Mouse (Mus musculus) stomach, embryonic 14.5 days (tissue): Measurements from ENCODE around the gene Man1b1. TPM values are rescaled to one million over a fixed set of nuclear protein-coding genes. Genes with fewer than 3 reads are reported as not detected.

Experiments used
- ATAC-seq: fragments of 200-750 bp; cut with Nextera tagmentation; 2 replicates; pipeline ENCODE4 v1.8.0; 2017; ENCODE audit warnings: low read depth, moderate TSS enrichment; ENCODE audit not compliant: insufficient number of reproducible peaks, insufficient read depth, low FRiP score
- H3K27ac ChIP-seq: fragments of 300-500 bp; sonication (generic); 2 replicates; pipeline ENCODE4 v1.5.1; 2014; ENCODE audit warnings: mild to moderate bottlenecking, low read length, moderate library complexity, mixed read lengths
- H3K27me3 ChIP-seq: fragments of 300-500 bp; sonication (generic); 2 replicates; pipeline ENCODE4 v1.6.1; 2014; ENCODE audit warnings: low read length, control low read depth, mixed read lengths; ENCODE audit not compliant: control insufficient read depth, insufficient read depth
- H3K36me3 ChIP-seq: fragments of 300-500 bp; sonication (generic); 2 replicates; pipeline ENCODE4 v1.6.1; 2014; ENCODE audit warnings: mild to moderate bottlenecking, control low read depth, low read length, moderate library complexity, mixed read lengths; ENCODE audit not compliant: control insufficient read depth, insufficient read depth
- H3K4me1 ChIP-seq: fragments of 300-500 bp; sonication (generic); 2 replicates; pipeline ENCODE4 v1.6.1; 2014; ENCODE audit warnings: low read length, control low read depth, mixed read lengths; ENCODE audit not compliant: control insufficient read depth, insufficient read depth
- H3K4me2 ChIP-seq: fragments of 300-500 bp; sonication (generic); replicated peaks from 2 replicates; pipeline ENCODE4 v1.6.1; 2014; ENCODE audit warnings: low read depth, low read length, control low read depth
- H3K4me3 ChIP-seq: fragments of 300-500 bp; sonication (generic); 2 replicates; pipeline ENCODE4 v1.5.1; 2014; ENCODE audit warnings: low read depth, low read length, control low read depth
- H3K9ac ChIP-seq: fragments of 300-500 bp; sonication (generic); replicated peaks from 2 replicates; pipeline ENCODE4 v1.6.1; 2014; ENCODE audit warnings: low read depth, mild to moderate bottlenecking, control low read depth, low read length, moderate library complexity, mixed read lengths
- H3K9me3 ChIP-seq: fragments of 300-500 bp; sonication (generic); 2 replicates; pipeline ENCODE4 v1.6.1; 2016; ENCODE audit warnings: low read depth, low read length, control low read depth; ENCODE audit not compliant: control insufficient read depth
- WGBS: fragments of 180-500 bp; shearing (Covaris S2); extraction: QIAGEN DNeasy Blood & Tissue Kit; methylation state at CpG from one replicate; pipeline ENCODE4 v1.1.7; 2014; 5-methylcytosine and 5-hydroxymethylcytosine counted together
- polyA plus RNA-seq: library from polyadenylated mRNA; unstranded; fragments of >200 nt; fragmentation: Nextera tagmentation; extraction: Ambion mirVana; gene quantifications from 2 replicates; pipeline ENCODE4 v1.2.1, GENCODE M21; 2014

Gene Man1b1
- polyA plus RNA-seq, 1 experiment from 2014 or later: 111 TPM

DNA sequence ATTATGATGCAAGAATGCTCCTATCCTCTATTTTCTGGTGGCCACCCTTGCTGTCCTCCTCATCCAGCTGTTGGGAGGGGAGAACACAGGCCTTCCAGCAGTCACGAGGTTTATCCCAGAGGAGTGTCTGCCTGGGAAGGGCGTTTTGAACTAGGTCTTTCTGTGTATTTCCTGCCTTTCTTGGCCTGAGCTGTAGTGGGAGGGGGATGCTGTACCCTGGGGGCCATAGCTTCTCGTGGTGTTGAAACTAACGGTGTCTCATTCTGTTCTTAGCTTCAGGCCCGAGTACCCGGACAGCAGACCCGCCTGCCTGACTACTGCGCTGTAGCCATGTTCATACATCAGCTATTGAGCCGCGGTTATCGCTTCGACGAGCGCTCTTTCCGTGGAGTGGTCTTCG lies 68.2 kb downstream of the Man1b1 start:
- H3K9me3 ChIP-seq: no peaks in the 10 kb centered on the region
- no peak for ATAC-seq
- no peak overlapping the region for H3K27ac ChIP-seq
- no peaks in the 10 kb centered on the region for H3K36me3 ChIP-seq
- H3K27me3 ChIP-seq: peaks cover 25% of the 10 kb centered on the region
- H3K9ac ChIP-seq: no peak overlapping the region
- H3K4me2 ChIP-seq: peak overlapping the region; percentile 18; the same call in 1 of the 2 replicates
- peaks cover 15% of the 10 kb centered on the region for H3K4me1 ChIP-seq
- no peak overlapping the region; the same call in 1 of the 2 replicates for H3K4me3 ChIP-seq
- WGBS: 24% methylated on average over 16 of the region's 16 CpGs

DNA sequence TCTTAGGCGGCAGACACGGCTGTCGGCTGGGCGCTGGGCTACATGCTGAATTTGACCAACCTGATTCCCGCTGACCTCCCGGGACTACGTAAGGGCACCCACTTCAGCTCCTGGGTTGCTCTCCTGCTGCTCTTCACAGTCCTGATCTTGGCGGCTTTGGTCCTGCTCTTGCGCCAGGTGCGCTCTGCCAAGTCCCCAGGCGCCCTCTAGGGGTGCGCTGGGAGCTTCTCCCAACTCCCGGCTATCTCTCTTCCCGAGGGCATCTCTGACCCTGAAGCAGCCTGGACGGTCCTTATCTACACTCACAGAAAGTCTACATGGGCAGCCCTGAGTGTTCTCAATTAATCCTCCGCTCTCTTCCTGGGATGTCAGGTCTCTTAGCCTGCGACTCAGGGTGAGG lies 68.6 kb downstream of the Man1b1 start:
- Histone ChIP-seq H3K27me3 (peaks cover 25% of the 10 kb centered on the region), H3K9me3 (no peaks in the 10 kb centered on the region), H3K9ac (no peak overlapping the region), H3K36me3 (no peaks in the 10 kb centered on the region), H3K27ac (no peak overlapping the region), H3K4me1 (peaks cover 14% of the 10 kb centered on the region), H3K4me2 (peak overlapping the region; percentile 18; the same call in 1 of the 2 replicates), H3K4me3 (no peak overlapping the region; the same call in 1 of the 2 replicates)
- no peak for ATAC-seq
- 2% methylated on average over 17 of the region's 17 CpGs for WGBS

Other genes with a start within 250 kb of the Man1b1 start
- 2.3 and 5.0 TPM in 2 replicates for gene Noxa1, start 237.2 kb upstream of the Man1b1 start, polyA plus RNA-seq
- gene Nrarp, start 151.6 kb upstream of the Man1b1 start, polyA plus RNA-seq: 8.0 and 8.9 TPM in 2 replicates
- 12.8 and 15.8 TPM in 2 replicates for gene Tor4a, start 135.5 kb upstream of the Man1b1 start, polyA plus RNA-seq
- gene Nelfb, start 120.8 kb upstream of the Man1b1 start, polyA plus RNA-seq: 102 TPM in 2 replicates
- not detected in 2 replicates for gene Stpg3, start 117.7 kb upstream of the Man1b1 start, polyA plus RNA-seq
- gene Fam166a, start 113.6 kb upstream of the Man1b1 start, polyA plus RNA-seq: not detected in 2 replicates
- gene Tubb4b, start 107.6 kb upstream of the Man1b1 start, polyA plus RNA-seq: 512 and 519 TPM in 2 replicates
- gene Slc34a3, start 98.0 kb upstream of the Man1b1 start, polyA plus RNA-seq: 0.14 TPM in 1 of 2 replicates, not detected in the other
- gene Rnf224, start 95.6 kb upstream of the Man1b1 start, polyA plus RNA-seq: not detected in 2 replicates
- gene Rnf208, start 90.1 kb upstream of the Man1b1 start, polyA plus RNA-seq: 10.9 and 11.9 TPM in 2 replicates
- gene Cysrt1, start 89.9 kb upstream of the Man1b1 start, polyA plus RNA-seq: 0.49 and 1.0 TPM in 2 replicates
- gene AL732309.1, start 85.5 kb upstream of the Man1b1 start, polyA plus RNA-seq: 5.9 and 8.5 TPM in 2 replicates
- gene Tmem203, start 76.9 kb upstream of the Man1b1 start, polyA plus RNA-seq: 14.7 and 16.8 TPM in 2 replicates
- gene Tprn, start 69.7 kb upstream of the Man1b1 start, polyA plus RNA-seq: 6.2 and 8.5 TPM in 2 replicates
- 241 and 246 TPM in 2 replicates for gene Ssna1, start 59.9 kb upstream of the Man1b1 start, polyA plus RNA-seq
- gene Anapc2, start 59.9 kb upstream of the Man1b1 start, polyA plus RNA-seq: 108 and 116 TPM in 2 replicates
- not detected in 2 replicates for gene Tmem210, start 44.2 kb upstream of the Man1b1 start, polyA plus RNA-seq
- gene Lrrc26, start 42.4 kb upstream of the Man1b1 start, polyA plus RNA-seq: 1.9 and 3.4 TPM in 2 replicates
- 1.8 and 3.2 TPM in 2 replicates for gene Grin1, start 13.2 kb upstream of the Man1b1 start, polyA plus RNA-seq
- 16.8 and 19.5 TPM in 2 replicates for gene Dpp7, start 24.0 kb downstream of the Man1b1 start, polyA plus RNA-seq
- 21.9 and 27.2 TPM in 2 replicates for gene Uap1l1, start 33.3 kb downstream of the Man1b1 start, polyA plus RNA-seq
- gene Sapcd2, start 40.0 kb downstream of the Man1b1 start, polyA plus RNA-seq: 31.3 and 36.4 TPM in 2 replicates
- gene Entpd2, start 63.5 kb downstream of the Man1b1 start, polyA plus RNA-seq: 8.0 and 9.0 TPM in 2 replicates
- gene Npdc1, start 67.0 kb downstream of the Man1b1 start, polyA plus RNA-seq: 48.3 and 53.7 TPM in 2 replicates
- gene Fut7, start 90.9 kb downstream of the Man1b1 start, polyA plus RNA-seq: 0.12 TPM in 1 of 2 replicates, not detected in the other
- 5.4 and 6.4 TPM in 2 replicates for gene Abca2, start 96.4 kb downstream of the Man1b1 start, polyA plus RNA-seq
- gene Clic3, start 124.5 kb downstream of the Man1b1 start, polyA plus RNA-seq: 7.2 and 9.0 TPM in 2 replicates
- 30.3 and 34.2 TPM in 2 replicates for gene Paxx, start 128.8 kb downstream of the Man1b1 start, polyA plus RNA-seq
- 5.3 and 6.4 TPM in 2 replicates for gene Ptgds, start 137.7 kb downstream of the Man1b1 start, polyA plus RNA-seq
- gene Lcn12, start 161.6 kb downstream of the Man1b1 start, polyA plus RNA-seq: not detected in 2 replicates
- 77.5 and 79.3 TPM in 2 replicates for gene Fbxw5, start 168.4 kb downstream of the Man1b1 start, polyA plus RNA-seq
- 4.8 and 7.4 TPM in 2 replicates for gene C8g, start 169.4 kb downstream of the Man1b1 start, polyA plus RNA-seq
- 30.5 and 33.2 TPM in 2 replicates for gene Traf2, start 214.6 kb downstream of the Man1b1 start, polyA plus RNA-seq
- 342 and 346 TPM in 2 replicates for gene Edf1, start 225.5 kb downstream of the Man1b1 start, polyA plus RNA-seq
- 3.6 and 5.5 TPM in 2 replicates for gene Mamdc4, start 242.5 kb downstream of the Man1b1 start, polyA plus RNA-seq
- 225 and 231 TPM in 2 replicates for gene Phpt1, start 242.9 kb downstream of the Man1b1 start, polyA plus RNA-seq
- gene Ajm1, start 249.4 kb downstream of the Man1b1 start, polyA plus RNA-seq: 0.70 and 1.3 TPM in 2 replicates